Mouse (Mus musculus): ENCODE measurements at regions not wholly inside any gene's neighbourhood (a gene's known extent, or its start where the extent isn't known, plus 50 kb on each side); places are given as distances from the start of the nearest gene placed in this dataset.

GRCm38 (mm10) chr12:73447172-73447571 is 99.0 kb downstream of the Tmem30b start:
- no peak for DNase-seq (ENCODE audit: low spot score in 2 of 2)

DNA sequence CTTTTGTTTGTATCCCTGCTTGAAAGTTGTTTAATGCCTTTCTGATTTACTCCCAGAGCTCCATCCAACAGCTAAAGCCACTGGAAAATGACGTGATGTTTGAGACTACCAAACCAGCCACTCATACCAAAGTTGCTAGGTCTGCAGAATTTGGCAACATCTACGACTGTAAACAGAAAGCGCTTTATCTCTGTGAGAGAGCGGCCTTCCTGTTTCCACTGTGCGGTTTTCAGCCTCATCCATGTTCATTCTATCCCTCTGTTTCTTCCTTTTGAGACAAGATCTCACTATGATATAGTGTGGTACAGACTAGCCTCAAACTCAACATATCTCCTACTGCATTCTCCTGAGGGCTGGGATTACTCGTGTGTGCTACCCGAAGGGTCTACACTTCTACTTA is 100.0 kb downstream of the Tmem30b start:
- no peak for DNase-seq (ENCODE audit: low spot score in 2 of 2)

GRCm38 (mm10) chr12:73445562-73445961 is 100.6 kb downstream of the Tmem30b start:
- DNase-seq (ENCODE audit: low spot score in 2 of 2), result no peak

GRCm38 (mm10) chr12:73445128-73445527 is 101.1 kb downstream of the Tmem30b start:
- no peak for DNase-seq (ENCODE audit: low spot score in 2 of 2)

DNA sequence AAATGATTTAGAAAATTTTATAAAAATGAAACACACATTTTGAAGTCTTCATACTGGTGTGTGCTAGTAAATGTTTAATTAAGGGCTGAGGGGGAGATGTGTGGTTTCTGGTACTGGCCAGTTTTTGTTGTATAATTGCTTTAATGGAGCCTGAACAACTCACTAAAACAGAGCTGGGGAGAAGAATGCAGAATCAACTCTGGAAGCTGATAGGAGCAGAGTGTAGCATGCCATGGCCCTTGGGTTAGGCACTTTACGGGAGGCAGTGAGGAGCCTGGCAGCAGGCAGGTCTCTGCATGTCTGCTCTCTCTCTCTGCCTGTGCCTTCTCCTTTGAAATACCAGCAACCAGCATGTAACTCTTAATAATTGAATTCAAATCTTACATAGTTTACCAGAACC is 104.9 kb downstream of the Tmem30b start:
- DNase-seq (ENCODE audit: low spot score in 2 of 2), result no peak

DNA sequence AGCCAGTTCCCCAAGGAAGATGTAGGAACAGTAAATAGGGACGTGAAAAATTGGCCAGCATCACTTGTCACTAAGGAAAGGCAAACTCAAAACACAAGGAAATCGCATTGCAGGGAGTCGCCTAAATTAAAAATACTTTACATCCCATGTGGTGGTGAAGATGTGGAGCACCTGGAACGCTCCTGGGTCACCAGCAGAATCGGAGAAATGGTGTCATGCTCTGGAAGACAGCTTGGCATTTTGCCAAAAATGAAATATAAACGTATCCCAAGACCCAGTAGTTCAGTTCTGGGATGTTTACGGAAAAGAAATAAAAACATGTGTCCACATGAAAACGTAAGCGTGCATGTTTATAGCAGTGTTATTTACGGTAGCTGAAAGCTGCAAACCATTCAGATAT is 111.5 kb downstream of the Tmem30b start:
- DNase-seq (ENCODE audit: low spot score in 2 of 2), result no peak

GRCm38 (mm10) chr12:73432546-73432945 is 113.6 kb downstream of the Tmem30b start:
- no peak for DNase-seq (ENCODE audit: low spot score in 2 of 2)

GRCm38 (mm10) chr12:73428171-73428570 is 118.0 kb downstream of the Tmem30b start:
- no peak for DNase-seq (ENCODE audit: low spot score in 2 of 2)

DNA sequence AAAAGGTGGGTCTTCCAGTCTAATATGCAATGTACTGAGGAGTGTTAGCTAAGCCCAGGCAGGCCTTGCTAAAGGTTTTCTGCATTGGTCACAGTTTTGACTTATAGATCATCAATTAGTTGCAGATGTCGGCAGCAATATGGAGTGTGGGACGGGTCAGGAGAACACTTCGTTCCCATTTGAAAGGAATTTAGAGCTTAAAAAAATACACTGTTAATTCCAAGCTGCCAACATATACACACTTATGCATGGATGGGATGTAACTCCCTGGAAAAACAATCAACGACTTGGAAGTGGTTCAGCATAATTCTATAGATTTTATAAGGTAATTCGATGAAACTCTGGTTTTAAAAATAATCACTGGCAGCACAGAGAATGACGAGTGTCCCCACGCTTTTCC is 121.4 kb downstream of the Tmem30b start:
- no peak for DNase-seq (ENCODE audit: low spot score in 2 of 2)

- no peak for DNase-seq (ENCODE audit: low spot score in 2 of 2)
Observed at GRCm38 (mm10) chr12:73417101-73417500, 129.1 kb downstream of the Tmem30b start.

GRCm38 (mm10) chr12:73416367-73416897 is 129.8 kb downstream of the Tmem30b start:
- DNase-seq (ENCODE audit: low spot score in 2 of 2), result no peak

DNA sequence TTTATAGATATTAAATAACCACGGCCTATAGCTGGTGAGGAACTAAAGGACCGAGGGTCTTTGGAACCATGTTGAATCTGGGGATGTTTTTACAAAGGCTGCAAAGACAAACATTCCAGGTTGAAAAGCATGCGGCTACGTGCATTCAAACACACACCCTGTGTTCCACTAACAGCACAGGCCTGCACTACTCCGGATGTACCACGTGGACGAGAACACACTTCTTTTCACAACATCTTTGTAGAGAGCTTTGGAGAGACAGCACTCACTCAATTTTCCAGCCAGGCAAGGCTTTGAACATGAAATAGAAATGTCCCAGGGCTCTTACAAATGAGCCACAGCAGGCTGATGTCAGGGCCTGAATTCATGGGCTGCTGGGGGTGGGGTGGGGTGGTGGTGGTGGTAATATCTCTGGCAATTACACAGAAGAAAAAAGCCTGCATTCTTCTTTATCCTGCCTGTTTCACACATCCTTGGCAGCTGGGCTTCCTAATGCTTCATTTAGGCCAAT is 129.3 kb downstream of the Slc38a6 start:
- DNase-seq (ENCODE audit: low spot score in 2 of 2), result no peak

GRCm38 (mm10) chr12:73413439-73414196 is 127.0 kb downstream of the Slc38a6 start:
- DNase-seq (ENCODE audit: low spot score in 2 of 2), result no peak

DNA sequence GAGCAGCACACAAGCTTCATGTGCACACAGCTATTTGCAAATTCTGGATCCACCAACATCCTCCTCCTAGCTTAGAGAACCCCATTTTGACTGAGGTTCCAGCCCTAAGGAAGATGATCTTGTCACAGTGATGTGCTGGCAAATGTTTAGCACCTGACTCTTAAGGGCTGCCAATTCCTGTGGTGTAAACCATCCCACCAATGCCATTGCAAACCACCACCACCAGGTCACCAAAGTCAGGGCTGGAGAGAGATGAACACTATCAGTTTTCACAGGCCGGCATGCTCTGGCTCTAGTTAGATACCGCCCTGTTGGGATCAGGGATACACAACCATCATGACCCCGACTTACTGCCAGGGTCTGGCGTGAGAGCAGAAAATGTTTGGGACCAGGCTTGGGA is 125.9 kb downstream of the Slc38a6 start:
- DNase-seq (ENCODE audit: low spot score in 2 of 2), result no peak

DNA sequence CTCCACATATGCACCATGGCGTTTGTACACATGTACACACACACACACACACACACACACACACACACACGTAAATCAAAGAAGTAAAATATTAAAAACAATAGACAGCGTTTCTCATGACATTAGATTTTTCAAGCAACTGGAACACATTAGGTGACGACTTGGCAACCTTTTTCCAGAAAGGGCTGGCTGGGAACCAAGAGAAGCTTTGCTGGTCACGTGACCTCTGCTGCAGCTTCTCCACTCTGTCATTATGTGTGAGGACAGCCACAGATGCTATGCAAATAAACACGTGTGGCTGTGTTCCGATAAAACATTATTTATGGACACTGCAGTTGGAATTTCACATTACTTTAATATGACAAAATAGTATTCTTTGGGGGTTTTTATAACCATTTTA is 124.3 kb downstream of the Slc38a6 start:
- no peak for DNase-seq (ENCODE audit: low spot score in 2 of 2)

GRCm38 (mm10) chr12:73409481-73410085 is 123.0 kb downstream of the Slc38a6 start:
- DNase-seq (ENCODE audit: low spot score in 2 of 2), result no peak

- DNase-seq (ENCODE audit: low spot score in 2 of 2), result no peak
Observed at GRCm38 (mm10) chr12:73408614-73409013, 122.0 kb downstream of the Slc38a6 start.

DNA sequence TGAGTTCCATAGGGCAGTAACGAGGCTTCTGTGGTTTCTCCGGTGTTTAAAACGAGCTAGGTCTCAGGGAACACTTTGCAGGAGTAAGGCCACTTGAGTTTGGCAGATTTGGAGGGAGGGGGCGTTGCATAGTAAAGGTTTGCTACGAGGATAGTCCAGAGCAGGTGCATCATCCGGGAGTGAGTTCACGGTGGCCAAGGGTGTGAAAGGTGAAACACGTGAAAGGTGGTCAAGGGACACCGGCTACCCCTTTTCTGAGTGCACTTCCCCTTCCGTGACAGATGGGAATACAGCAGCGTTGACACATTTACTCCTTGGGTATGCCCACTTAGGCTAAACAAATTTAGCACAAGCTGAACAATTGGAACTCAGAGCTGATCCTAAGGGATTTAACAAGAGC is 121.6 kb downstream of the Slc38a6 start:
- no peak for DNase-seq (ENCODE audit: low spot score in 2 of 2)

DNA sequence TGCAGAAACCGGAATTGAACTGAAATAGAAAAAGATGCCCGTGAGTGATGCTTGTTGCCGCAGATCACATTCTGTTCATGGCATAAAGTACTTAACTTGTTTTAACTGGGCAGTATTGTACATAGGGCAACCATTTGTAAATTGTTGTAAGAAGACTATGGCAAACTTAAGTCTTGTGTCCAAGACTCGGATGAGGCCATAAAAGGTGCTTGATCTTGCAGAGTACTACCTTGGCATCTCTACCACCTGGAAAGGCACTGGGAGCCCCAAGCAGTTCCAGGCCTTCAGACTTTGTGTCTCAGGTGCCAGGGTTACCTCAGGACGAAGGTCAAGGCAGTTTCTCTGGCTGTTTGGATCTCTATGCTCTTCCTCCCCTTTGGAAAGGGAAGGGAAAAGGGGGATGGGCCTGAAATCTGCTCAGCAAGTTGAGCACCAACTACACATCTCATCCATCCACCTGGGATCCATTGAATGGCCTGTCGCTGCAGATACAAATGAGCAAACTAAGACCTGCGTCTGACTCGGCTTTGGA is 120.0 kb downstream of the Slc38a6 start:
- no peak for DNase-seq (ENCODE audit: low spot score in 2 of 2)

GRCm38 (mm10) chr12:73405583-73405982 is 119.0 kb downstream of the Slc38a6 start:
- no peak for DNase-seq (ENCODE audit: low spot score in 2 of 2)

DNA sequence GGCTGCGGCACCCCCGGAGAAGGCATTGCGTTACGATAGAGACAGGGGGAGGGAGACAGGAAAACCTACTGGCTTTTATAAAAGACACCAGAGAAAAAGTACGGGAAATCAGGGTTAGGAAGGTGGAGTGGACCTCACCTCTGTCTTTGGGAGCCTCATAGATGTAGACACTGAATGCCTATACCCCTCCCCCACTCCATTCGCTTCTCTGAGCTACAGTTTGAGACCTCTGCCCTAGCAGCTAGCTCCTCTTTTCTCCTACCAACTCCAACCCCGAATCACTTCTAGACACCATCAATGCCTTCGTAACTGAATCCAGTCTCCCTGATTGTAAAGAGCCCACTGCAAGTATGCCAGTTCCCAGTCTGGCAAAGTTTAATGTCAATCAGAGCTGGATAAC is 118.5 kb downstream of the Slc38a6 start:
- no peak for DNase-seq (ENCODE audit: low spot score in 2 of 2)

DNA sequence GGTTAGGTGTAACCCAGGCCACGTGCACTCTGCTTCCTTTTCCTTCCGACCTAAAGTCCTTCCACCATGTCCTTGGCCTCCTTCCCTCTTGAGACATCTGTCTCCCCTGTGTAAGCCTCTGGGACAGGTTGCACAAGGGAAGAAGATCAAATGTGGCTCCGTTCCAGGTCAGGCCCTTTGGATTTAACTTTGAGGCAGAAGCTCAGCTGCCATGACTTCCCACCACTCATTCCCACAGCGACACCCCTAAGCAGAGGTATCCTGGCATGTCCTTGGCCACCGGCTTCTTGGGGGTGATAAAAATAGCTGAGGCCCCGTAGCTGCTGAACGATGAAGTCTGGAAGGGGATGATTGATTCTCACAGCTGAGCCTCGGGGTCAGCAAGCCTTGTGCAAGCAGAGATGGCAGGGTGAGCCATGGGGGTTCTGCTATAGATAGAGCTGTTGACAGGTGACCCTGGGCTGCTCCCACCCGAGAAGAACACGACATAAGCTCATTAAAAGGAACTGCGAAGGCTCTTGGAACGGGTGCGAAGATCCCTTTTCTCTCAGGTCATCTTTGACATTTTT is 117.4 kb downstream of the Slc38a6 start:
- no peak for DNase-seq (ENCODE audit: low spot score in 2 of 2)
